Mouse (Mus musculus): ENCODE measurements around the gene Slc30a10.

DNA sequence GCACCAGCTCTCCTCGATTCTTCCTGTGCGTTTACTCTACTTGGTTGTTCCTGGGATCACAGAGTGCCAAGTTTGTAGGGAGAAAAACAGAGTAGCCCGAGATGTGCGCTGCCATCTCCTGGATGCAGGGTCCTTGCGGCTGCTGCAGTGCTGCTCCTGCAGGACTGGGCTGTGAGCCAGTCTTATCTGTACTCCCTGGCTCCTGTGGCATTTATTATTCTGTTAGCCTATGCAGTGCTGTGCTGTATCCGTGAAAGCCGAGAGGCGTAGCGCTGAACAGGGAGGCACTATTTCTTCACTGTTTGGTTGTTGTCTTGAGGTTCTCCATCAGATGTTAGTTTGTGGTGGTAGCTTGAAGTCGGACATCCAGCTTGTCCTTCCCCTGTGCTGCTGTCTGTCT is 48.7 kb upstream of the Slc30a10 start:
- TF ChIP-seq POLR2A (IDR thresholded peaks at IDR 0.05; ENCODE audit: extremely low read depth, insufficient read depth, low read length) (no peak), CTCF (IDR thresholded peaks at IDR 0.05; ENCODE audit: low read depth, low read length) (no peak)
